Mouse (Mus musculus) midbrain, embryonic 14.5 days (tissue): ENCODE data around the gene Sbpl. TPM values are rescaled to one million over a fixed set of nuclear protein-coding genes. Genes with fewer than 3 reads are reported as not detected.

Experiments
- ATAC-seq: fragments of 200-750 bp; cut with Nextera tagmentation; 2 replicates; pipeline ENCODE4 v1.8.0; 2017; ENCODE audit warnings: moderate number of reproducible peaks, moderate library complexity; ENCODE audit not compliant: low FRiP score, low TSS enrichment
- DNase-seq: peaks from one replicate; pipeline ENCODE4 v3.0.0-alpha.2; 2015
- H3K27ac ChIP-seq: fragments of 300-500 bp; sonication (generic); replicated peaks from 2 replicates; pipeline ENCODE4 v1.5.1; 2014; ENCODE audit warnings: mild to moderate bottlenecking, low read depth, low read length, moderate library complexity
- H3K27me3 ChIP-seq: fragments of 300-500 bp; sonication (generic); 2 replicates; pipeline ENCODE4 v1.6.1; 2014; ENCODE audit warnings: low read length, control low read depth, mixed read lengths; ENCODE audit not compliant: control insufficient read depth, insufficient read depth
- H3K36me3 ChIP-seq: fragments of 300-500 bp; sonication (generic); 2 replicates; pipeline ENCODE4 v1.6.1; 2014; ENCODE audit warnings: low read length, control low read depth; ENCODE audit not compliant: control insufficient read depth, insufficient read depth
- H3K4me1 ChIP-seq: fragments of 300-500 bp; sonication (generic); 2 replicates; pipeline ENCODE4 v1.6.1; 2014; ENCODE audit warnings: mild to moderate bottlenecking, antibody characterized with exemption, low read length, control low read depth; ENCODE audit not compliant: control insufficient read depth, insufficient read depth
- H3K4me2 ChIP-seq: fragments of 300-500 bp; sonication (generic); 2 replicates; pipeline ENCODE4 v1.6.1; 2014; ENCODE audit warnings: mild to moderate bottlenecking, low read length, moderate library complexity
- H3K4me3 ChIP-seq: fragments of 300-500 bp; sonication (generic); replicated peaks from 2 replicates; pipeline ENCODE4 v1.5.1; 2014; ENCODE audit warnings: low read depth, low read length
- H3K9ac ChIP-seq: fragments of 300-500 bp; sonication (generic); replicated peaks from 2 replicates; pipeline ENCODE4 v1.6.1; 2014; ENCODE audit warnings: mild to moderate bottlenecking, low read length, moderate library complexity
- H3K9me3 ChIP-seq: fragments of 300-500 bp; sonication (generic); 2 replicates; pipeline ENCODE4 v1.6.1; 2016; ENCODE audit warnings: low read length, control low read depth, mixed read lengths; ENCODE audit not compliant: control insufficient read depth
- WGBS: fragments of 180-500 bp; shearing (Covaris S2); extraction: QIAGEN DNeasy Blood & Tissue Kit; methylation state at CpG from one replicate; pipeline ENCODE4 v1.1.7; 2014; 5-methylcytosine and 5-hydroxymethylcytosine counted together
- polyA plus RNA-seq: library from polyadenylated mRNA; unstranded; fragments of >200 nt; fragmentation: Nextera tagmentation; extraction: Ambion mirVana; gene quantifications from 2 replicates; pipeline ENCODE4 v1.2.1, GENCODE M21; 2014

The Sbpl gene
- polyA plus RNA-seq, 1 experiment from 2014 or later: not detected

DNA sequence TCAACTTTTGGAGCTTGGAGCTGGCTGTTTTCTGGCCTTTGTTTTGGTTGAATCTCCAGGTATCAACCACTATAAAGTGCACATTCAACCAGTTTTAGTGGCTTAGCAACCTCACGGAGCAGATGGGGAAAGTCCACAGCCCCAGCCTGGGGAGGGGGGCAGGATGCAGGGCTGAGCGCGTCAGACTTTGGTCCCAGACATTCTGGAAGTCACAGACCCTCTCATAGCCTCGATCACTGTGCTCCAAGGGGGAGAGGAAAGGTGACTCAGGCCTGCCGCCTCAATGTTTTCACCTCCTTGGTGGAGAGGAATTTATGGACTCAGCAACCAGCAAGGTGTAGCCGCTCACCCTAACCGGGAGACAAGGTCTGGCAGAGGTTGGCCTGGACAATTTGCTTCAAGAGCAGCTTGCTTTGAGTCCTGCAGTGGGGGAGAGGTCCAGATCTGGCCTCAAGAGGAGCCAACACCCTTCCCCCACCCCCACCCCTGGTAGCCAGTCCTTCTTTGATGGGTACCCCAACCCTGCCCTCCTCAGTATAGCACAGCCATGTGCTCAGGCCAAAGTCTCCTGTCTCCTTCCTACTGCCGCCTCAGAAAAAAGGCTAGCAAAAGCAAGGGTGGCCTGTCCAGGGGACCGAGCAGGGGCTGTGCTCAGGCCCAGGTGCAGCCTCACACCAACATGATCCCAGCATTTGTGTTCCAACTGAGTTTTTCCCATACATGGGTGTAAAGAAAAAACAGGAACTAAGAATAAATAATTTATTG is 37.9 kb upstream of the Sbpl start:
- H3K9ac ChIP-seq: peak overlapping the region; percentile 23; the same call in 1 of the 2 replicates
- peak overlapping the region; percentile 26; the same call in 1 of the 2 replicates for H3K4me3 ChIP-seq
- no peaks in the 10 kb centered on the region for H3K36me3 ChIP-seq
- peak; percentile 4 for DNase-seq
- 0 out of 2 replicates have a peak overlapping the region, but pooled peaks have one; percentile 8 for H3K27ac ChIP-seq
- no peaks in the 10 kb centered on the region for H3K9me3 ChIP-seq
- WGBS: 76% methylated on average over 9 of the region's 9 CpGs
- H3K27me3 ChIP-seq: no peaks in the 10 kb centered on the region
- peak; percentile 72 for ATAC-seq
- H3K4me2 ChIP-seq: peak overlapping the region; percentile 62
- peaks cover 8% of the 10 kb centered on the region; the same call in 1 of the 2 replicates for H3K4me1 ChIP-seq

DNA sequence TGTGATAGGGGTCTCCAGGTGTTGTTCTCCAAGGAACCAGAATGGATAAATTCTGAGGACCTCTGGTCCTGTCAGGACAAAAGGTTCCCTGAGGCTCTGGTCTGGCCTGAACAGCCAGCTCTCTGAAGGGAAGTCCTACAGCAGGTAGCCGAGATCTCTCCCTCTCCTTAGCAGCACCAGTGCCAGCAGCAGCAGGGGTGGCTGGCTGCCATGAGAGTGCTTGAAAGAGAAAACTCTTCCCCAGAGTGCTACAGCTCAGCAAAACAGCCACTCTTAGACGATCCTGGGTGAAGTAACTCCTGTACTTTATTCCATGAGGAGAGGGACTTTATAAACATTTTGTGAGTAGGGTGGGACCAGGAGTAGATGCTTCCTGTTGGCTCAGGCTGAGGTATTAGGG is 34.7 kb upstream of the Sbpl start:
- Histone ChIP-seq H3K4me1 (peaks cover 8% of the 10 kb centered on the region; the same call in 1 of the 2 replicates), H3K9me3 (no peaks in the 10 kb centered on the region), H3K4me3 (no peak overlapping the region), H3K27ac (no peak overlapping the region), H3K36me3 (no peaks in the 10 kb centered on the region), H3K4me2 (no peak overlapping the region), H3K9ac (no peak overlapping the region), H3K27me3 (no peaks in the 10 kb centered on the region)
- no peak for DNase-seq
- no peak for ATAC-seq
- 35% methylated on average over 2 of the region's 2 CpGs for WGBS

DNA sequence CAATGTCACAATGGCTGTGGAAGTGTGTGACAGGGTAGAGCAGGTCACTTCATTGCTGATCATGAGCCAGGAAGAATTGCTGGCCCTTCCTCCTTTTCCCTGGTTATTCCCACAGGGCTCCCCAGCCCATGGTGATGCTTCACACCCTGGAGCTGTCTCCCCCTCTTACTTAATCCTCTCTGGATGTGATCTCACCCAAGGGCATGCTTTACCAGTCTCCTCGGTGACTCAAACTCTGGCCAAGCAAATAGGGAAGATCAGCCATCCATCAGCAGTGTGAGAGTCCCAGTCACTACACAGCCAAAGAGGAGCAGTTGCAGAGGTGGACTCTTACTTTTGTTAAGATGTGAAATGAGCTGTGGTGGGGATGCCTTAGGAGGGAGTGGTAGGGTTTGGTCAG is 29.9 kb upstream of the Sbpl start:
- 78% methylated on average over 1 of the region's 1 CpGs for WGBS
- Histone ChIP-seq H3K4me1 (no peaks in the 10 kb centered on the region), H3K4me3 (no peak overlapping the region), H3K4me2 (no peak overlapping the region), H3K36me3 (no peaks in the 10 kb centered on the region), H3K9me3 (no peaks in the 10 kb centered on the region), H3K27me3 (no peaks in the 10 kb centered on the region), H3K9ac (no peak overlapping the region), H3K27ac (no peak overlapping the region)
- no peak for ATAC-seq
- no peak for DNase-seq

- Histone ChIP-seq H3K9me3 (no peaks in the 10 kb centered on the region), H3K27ac (no peak overlapping the region), H3K36me3 (no peaks in the 10 kb centered on the region), H3K4me1 (no peaks in the 10 kb centered on the region), H3K4me2 (no peak overlapping the region), H3K4me3 (no peak overlapping the region), H3K27me3 (no peaks in the 10 kb centered on the region), H3K9ac (no peak overlapping the region)
- ATAC-seq (no peak), DNase-seq (no peak)
- 74% methylated on average over 4 of the region's 4 CpGs for WGBS
These were observed 27.8 kb upstream of the Sbpl start for GRCm38 (mm10) chr17:23982912-23983311.

GRCm38 (mm10) chr17:23980297-23980909 is 25.3 kb upstream of the Sbpl start, which contains the start of gene Prss30:
Gene Prss30, minus strand, starts transcription at chr17:23980566.
- H3K27me3 ChIP-seq: no peaks in the 10 kb centered on the region
- H3K36me3 ChIP-seq: no peaks in the 10 kb centered on the region
- no peak within 1 kb of the TSS for H3K9ac ChIP-seq
- H3K27ac ChIP-seq: no peak within 1 kb of the TSS
- no peak for DNase-seq
- H3K9me3 ChIP-seq: no peaks in the 10 kb centered on the region
- no peaks in the 10 kb centered on the region for H3K4me1 ChIP-seq
- no peak for ATAC-seq
- H3K4me3 ChIP-seq: no peak within 1 kb of the TSS
- no peak within 1 kb of the TSS for H3K4me2 ChIP-seq
- WGBS: 84% methylated on average over 10 of the region's 10 CpGs

GRCm38 (mm10) chr17:23979471-23979870 is 24.4 kb upstream of the Sbpl start:
- no peak overlapping the region for H3K9ac ChIP-seq
- no peak overlapping the region for H3K27ac ChIP-seq
- no peaks in the 10 kb centered on the region for H3K9me3 ChIP-seq
- DNase-seq (no peak), ATAC-seq (no peak)
- H3K4me3 ChIP-seq: no peak overlapping the region
- H3K27me3 ChIP-seq: no peaks in the 10 kb centered on the region
- H3K36me3 ChIP-seq: no peaks in the 10 kb centered on the region
- H3K4me1 ChIP-seq: no peaks in the 10 kb centered on the region
- H3K4me2 ChIP-seq: no peak overlapping the region
- 80% methylated on average over 3 of the region's 3 CpGs for WGBS

- Histone ChIP-seq H3K4me2 (no peak overlapping the region), H3K36me3 (no peaks in the 10 kb centered on the region), H3K27me3 (no peaks in the 10 kb centered on the region), H3K4me1 (no peaks in the 10 kb centered on the region), H3K9me3 (no peaks in the 10 kb centered on the region), H3K9ac (no peak overlapping the region), H3K27ac (no peak overlapping the region), H3K4me3 (no peak overlapping the region)
- ATAC-seq (no peak), DNase-seq (no peak)
- WGBS: 74% methylated on average over 4 of the region's 4 CpGs
These were observed 21.6 kb upstream of the Sbpl start for GRCm38 (mm10) chr17:23976665-23977064.

DNA sequence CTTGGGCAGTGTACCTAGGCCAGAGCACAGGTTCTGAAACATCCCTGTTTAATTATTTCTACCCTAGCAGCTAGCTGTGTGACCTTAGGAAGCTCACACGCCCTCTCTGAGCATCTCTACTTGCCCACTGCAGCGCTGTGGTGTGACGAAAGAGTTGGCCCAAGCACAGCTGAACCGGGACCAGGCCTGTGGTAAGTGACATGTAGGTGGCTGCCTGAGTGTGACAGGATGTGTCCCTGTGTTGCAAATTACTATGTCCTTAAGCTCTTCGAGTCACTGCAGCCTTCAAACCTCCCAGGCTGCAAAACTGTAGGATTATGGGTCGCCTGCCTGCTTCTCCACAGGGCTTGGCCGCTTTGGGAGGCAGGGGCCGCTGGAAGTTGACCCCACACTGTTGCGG is 16.2 kb upstream of the Sbpl start:
- 83% methylated on average over 9 of the region's 9 CpGs for WGBS
- Histone ChIP-seq H3K27ac (no peak overlapping the region), H3K4me3 (no peak overlapping the region)

DNA sequence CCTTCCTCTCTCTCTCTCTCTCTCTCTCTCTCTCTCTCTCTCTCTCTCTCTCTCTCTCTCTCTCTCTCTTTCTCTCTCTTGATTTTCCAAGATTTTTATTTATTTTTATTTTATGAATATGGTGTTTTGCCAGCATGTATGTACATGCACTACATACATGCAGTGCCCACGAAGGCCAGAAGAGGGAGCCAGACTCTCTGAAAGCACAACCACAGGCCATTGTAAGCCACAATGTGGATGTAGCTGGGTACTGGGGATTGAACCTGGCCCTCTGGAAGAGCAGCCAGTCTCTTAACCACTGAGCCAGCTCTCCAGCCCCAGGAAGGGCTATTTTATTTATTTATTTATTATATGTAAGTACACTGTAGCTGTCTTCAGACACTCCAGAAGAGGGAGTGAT is 14.2 kb upstream of the Sbpl start:
- no peaks in the 10 kb centered on the region for H3K4me1 ChIP-seq
- H3K27me3 ChIP-seq: no peaks in the 10 kb centered on the region
- H3K4me2 ChIP-seq: no peak overlapping the region
- DNase-seq (peak; percentile 82), ATAC-seq (no peak)
- H3K4me3 ChIP-seq: no peak overlapping the region
- H3K36me3 ChIP-seq: no peaks in the 10 kb centered on the region
- no peaks in the 10 kb centered on the region for H3K9me3 ChIP-seq
- H3K27ac ChIP-seq: no peak overlapping the region
- WGBS: 3% methylated on average over 1 of the region's 1 CpGs
- no peak overlapping the region for H3K9ac ChIP-seq

More for the DNA sequence above, 16.2 kb upstream of the Sbpl start:
- no peaks in the 10 kb centered on the region for H3K27me3 ChIP-seq
- no peaks in the 10 kb centered on the region for H3K9me3 ChIP-seq
- DNase-seq (no peak), ATAC-seq (no peak)
- no peaks in the 10 kb centered on the region for H3K4me1 ChIP-seq
- no peak overlapping the region for H3K9ac ChIP-seq
- no peak overlapping the region for H3K4me2 ChIP-seq
- H3K36me3 ChIP-seq: no peaks in the 10 kb centered on the region
